Mouse (Mus musculus): ENCODE results near the gene Iltifb.

Gene Iltifb

GRCm38 (mm10) chr10:118294938-118295337 lies at the start of gene Iltifb:
Iltifb (minus strand) TSS chr10:118295038.
- 95% methylated on average over 6 of the region's 6 CpGs for WGBS

- WGBS = no CpG with 5 or more reads among the region's 14 CpGs
Measured at GRCm38 (mm10) chr10:118343155-118343554, 48.3 kb upstream of the Iltifb start, which contains the start of gene Gm9046. Gm9046 (minus strand) TSS chr10:118343255.

- WGBS = no CpG with 5 or more reads among the region's 14 CpGs
Measured at GRCm38 (mm10) chr10:118337731-118338130, 42.9 kb upstream of the Iltifb start, which contains the start of gene Gm9045. Gm9045 (minus strand) TSS chr10:118337831.

- no CpG with 5 or more reads among the region's 14 CpGs for WGBS
Measured at GRCm38 (mm10) chr10:118332308-118332707, 37.5 kb upstream of the Iltifb start, which contains the start of gene Gm9044. Gm9044 (minus strand) TSS chr10:118332408.

GRCm38 (mm10) chr10:118326869-118327268 lies 32.0 kb upstream of the Iltifb start, which contains the start of gene Gm9040:
Gm9040 (minus strand) TSS chr10:118326969.
- WGBS = no CpG with 5 or more reads among the region's 11 CpGs

GRCm38 (mm10) chr10:118319024-118319423 lies 24.2 kb upstream of the Iltifb start:
- 82% methylated on average over 8 of the region's 8 CpGs for WGBS

- 68% methylated on average over 2 of the region's 2 CpGs for WGBS
Measured at GRCm38 (mm10) chr10:118302133-118302532, 7.3 kb upstream of the Iltifb start.

GRCm38 (mm10) chr10:118283016-118283415 lies 11.8 kb downstream of the Iltifb start:
- 94% methylated on average over 2 of the region's 5 CpGs for WGBS

- 86% methylated on average over 7 of the region's 7 CpGs for WGBS
Measured at GRCm38 (mm10) chr10:118282565-118282964, 12.3 kb downstream of the Iltifb start.

GRCm38 (mm10) chr10:118278069-118278468 lies 16.8 kb downstream of the Iltifb start:
- WGBS = no CpG with 5 or more reads among the region's 4 CpGs

GRCm38 (mm10) chr10:118271416-118271815 lies 23.4 kb downstream of the Iltifb start:
- 100% methylated on average over 1 of the region's 2 CpGs for whole genome bisulfite sequencing

- WGBS = 84% methylated on average over 2 of the region's 8 CpGs
Measured at GRCm38 (mm10) chr10:118268812-118269211, 26.0 kb downstream of the Iltifb start.

GRCm38 (mm10) chr10:118258388-118258787 lies 36.5 kb downstream of the Iltifb start, which contains the start of gene Gm32802:
Gm32802 (plus strand) TSS chr10:118258688.
- no CpG with 5 or more reads among the region's 13 CpGs for WGBS

- WGBS = 41% methylated on average over 10 of the region's 10 CpGs
Measured at GRCm38 (mm10) chr10:118250852-118251295, 44.0 kb downstream of the Iltifb start.

- 38% methylated on average over 11 of the region's 11 CpGs for WGBS
Measured at GRCm38 (mm10) chr10:118249006-118249595, 45.7 kb downstream of the Iltifb start.

GRCm38 (mm10) chr10:118240680-118241079 lies 54.2 kb downstream of the Iltifb start, which contains the start of gene Gm32717:
Gm32717 (minus strand) TSS chr10:118240780.
- no CpG with 5 or more reads among the region's 13 CpGs for WGBS

Measured in cerebral cortex, adult 2 months (tissue).